Mouse (Mus musculus): ENCODE results near the gene Ttc16. TPM values are rescaled to one million over a fixed set of nuclear protein-coding genes. Genes with fewer than 3 reads are reported as not detected.
A peak's percentile ranks its signal among the peaks of the same experiment; 100 is the strongest.

Gene Ttc16
- 1.4 and 1.6 TPM in 2 replicates for polyA plus RNA-seq (2012; rRNA removed)

- DNase-seq (ENCODE audit: low read depth) = peak; percentile 98
- no peak for TF ChIP-seq POLR2A (IDR thresholded peaks at IDR 0.05; ENCODE audit: borderline replicate concordance, extremely low read depth, insufficient read depth, insufficient read length, poor library complexity, severe bottlenecking)
- no peak for TF ChIP-seq CTCF (IDR thresholded peaks at IDR 0.05; ENCODE audit: borderline replicate concordance, extremely low read depth, insufficient read depth, insufficient read length)
Measured at GRCm38 (mm10) chr2:32775359-32776074, at the start of gene Ttc16, which contains the start of gene Ptrh1. Ttc16 (minus strand) TSS chr2:32775633. Ptrh1 (plus strand) TSS chr2:32775786.

DNA sequence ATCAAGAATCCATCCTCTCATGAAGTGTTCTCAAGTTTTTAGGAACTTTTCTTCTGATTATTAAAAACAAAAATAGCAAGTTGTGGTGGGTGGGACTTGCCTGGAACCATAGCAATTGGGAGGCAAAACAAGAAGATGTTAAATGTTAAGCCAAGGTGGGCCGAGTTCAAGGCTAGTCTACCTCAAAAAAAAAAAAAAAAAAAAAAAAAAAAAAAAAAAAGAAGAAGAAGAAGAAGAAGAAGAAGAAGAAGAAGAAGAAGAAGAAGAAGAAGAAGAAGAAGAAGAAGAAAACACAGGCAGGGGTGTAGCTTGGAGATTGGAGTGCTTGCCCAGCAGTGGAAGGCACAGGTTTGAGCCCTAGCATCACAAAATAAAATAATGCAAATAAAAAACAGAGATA lies 49.3 kb upstream of the Ttc16 start:
- TF ChIP-seq POLR2A (IDR thresholded peaks at IDR 0.05; ENCODE audit: borderline replicate concordance, extremely low read depth, insufficient read depth, insufficient read length, poor library complexity, severe bottlenecking) (no peak), CTCF (IDR thresholded peaks at IDR 0.05; ENCODE audit: borderline replicate concordance, extremely low read depth, insufficient read depth, insufficient read length) (no peak)
- DNase-seq (ENCODE audit: low read depth) = no peak

- no peak for TF ChIP-seq CTCF (IDR thresholded peaks at IDR 0.05; ENCODE audit: borderline replicate concordance, extremely low read depth, insufficient read depth, insufficient read length)
- no peak for TF ChIP-seq POLR2A (IDR thresholded peaks at IDR 0.05; ENCODE audit: borderline replicate concordance, extremely low read depth, insufficient read depth, insufficient read length, poor library complexity, severe bottlenecking)
- peak; percentile 44 for DNase-seq (ENCODE audit: low read depth)
Measured at GRCm38 (mm10) chr2:32824181-32824580, 48.7 kb upstream of the Ttc16 start.

DNA sequence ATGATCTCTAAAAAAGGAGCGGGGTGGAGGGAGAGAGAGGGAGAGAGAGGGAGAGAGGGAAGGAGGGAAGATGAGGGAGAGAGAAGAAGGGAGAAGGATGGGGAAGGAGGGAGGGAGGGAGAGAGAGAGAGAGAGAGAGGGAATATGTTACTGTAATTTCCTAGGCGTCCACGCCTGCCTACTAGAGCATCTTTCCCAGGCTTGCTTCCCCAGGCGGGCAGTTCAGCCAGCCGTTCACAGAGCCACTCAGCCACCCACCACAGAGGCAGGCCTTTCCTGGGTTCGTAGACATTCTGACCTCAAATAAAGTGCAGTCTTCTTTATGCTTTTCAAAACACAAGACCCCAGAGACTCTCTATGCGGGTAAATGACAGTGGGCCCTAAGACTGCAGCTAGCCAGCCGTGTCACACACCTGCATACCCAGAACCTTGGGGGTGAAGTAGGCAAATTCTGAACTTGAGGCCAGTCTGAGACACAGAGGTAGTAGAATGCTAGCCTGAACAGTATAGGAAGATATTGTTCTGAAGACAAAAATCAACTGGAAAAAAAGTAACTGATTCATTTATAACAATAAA lies 48.2 kb upstream of the Ttc16 start:
- TF ChIP-seq POLR2A (IDR thresholded peaks at IDR 0.05; ENCODE audit: borderline replicate concordance, extremely low read depth, insufficient read depth, insufficient read length, poor library complexity, severe bottlenecking) = no peak
- no peak for TF ChIP-seq CTCF (IDR thresholded peaks at IDR 0.05; ENCODE audit: borderline replicate concordance, extremely low read depth, insufficient read depth, insufficient read length)
- no peak for DNase-seq (ENCODE audit: low read depth)

GRCm38 (mm10) chr2:32823153-32823552 lies 47.7 kb upstream of the Ttc16 start:
- TF ChIP-seq POLR2A (IDR thresholded peaks at IDR 0.05; ENCODE audit: borderline replicate concordance, extremely low read depth, insufficient read depth, insufficient read length, poor library complexity, severe bottlenecking) = no peak
- TF ChIP-seq CTCF (IDR thresholded peaks at IDR 0.05; ENCODE audit: borderline replicate concordance, extremely low read depth, insufficient read depth, insufficient read length) = no peak
- DNase-seq (ENCODE audit: low read depth) = no peak

- no peak for DNase-seq (ENCODE audit: low read depth)
- TF ChIP-seq POLR2A (IDR thresholded peaks at IDR 0.05; ENCODE audit: borderline replicate concordance, extremely low read depth, insufficient read depth, insufficient read length, poor library complexity, severe bottlenecking) = no peak
- no peak for TF ChIP-seq CTCF (IDR thresholded peaks at IDR 0.05; ENCODE audit: borderline replicate concordance, extremely low read depth, insufficient read depth, insufficient read length)
Measured at GRCm38 (mm10) chr2:32822643-32823042, 47.2 kb upstream of the Ttc16 start.

GRCm38 (mm10) chr2:32821041-32821802 lies 45.8 kb upstream of the Ttc16 start:
- TF ChIP-seq POLR2A (IDR thresholded peaks at IDR 0.05; ENCODE audit: borderline replicate concordance, extremely low read depth, insufficient read depth, insufficient read length, poor library complexity, severe bottlenecking) (no peak), CTCF (IDR thresholded peaks at IDR 0.05; ENCODE audit: borderline replicate concordance, extremely low read depth, insufficient read depth, insufficient read length) (peak; percentile 58; the same call in 1 of the 2 replicates)
- peak; percentile 42 for DNase-seq (ENCODE audit: low read depth)

- no peak for DNase-seq (ENCODE audit: low read depth)
- TF ChIP-seq CTCF (IDR thresholded peaks at IDR 0.05; ENCODE audit: borderline replicate concordance, extremely low read depth, insufficient read depth, insufficient read length) = no peak
- no peak for TF ChIP-seq POLR2A (IDR thresholded peaks at IDR 0.05; ENCODE audit: borderline replicate concordance, extremely low read depth, insufficient read depth, insufficient read length, poor library complexity, severe bottlenecking)
Measured at GRCm38 (mm10) chr2:32818208-32818607, 42.8 kb upstream of the Ttc16 start.

GRCm38 (mm10) chr2:32817589-32817988 lies 42.2 kb upstream of the Ttc16 start:
- DNase-seq (ENCODE audit: low read depth) = peak; percentile 36
- no peak for TF ChIP-seq CTCF (IDR thresholded peaks at IDR 0.05; ENCODE audit: borderline replicate concordance, extremely low read depth, insufficient read depth, insufficient read length)
- TF ChIP-seq POLR2A (IDR thresholded peaks at IDR 0.05; ENCODE audit: borderline replicate concordance, extremely low read depth, insufficient read depth, insufficient read length, poor library complexity, severe bottlenecking) = no peak

- peak; percentile 90 for DNase-seq (ENCODE audit: low read depth)
- TF ChIP-seq CTCF (IDR thresholded peaks at IDR 0.05; ENCODE audit: borderline replicate concordance, extremely low read depth, insufficient read depth, insufficient read length) = no peak
Measured at GRCm38 (mm10) chr2:32816946-32817581, 41.6 kb upstream of the Ttc16 start.

DNA sequence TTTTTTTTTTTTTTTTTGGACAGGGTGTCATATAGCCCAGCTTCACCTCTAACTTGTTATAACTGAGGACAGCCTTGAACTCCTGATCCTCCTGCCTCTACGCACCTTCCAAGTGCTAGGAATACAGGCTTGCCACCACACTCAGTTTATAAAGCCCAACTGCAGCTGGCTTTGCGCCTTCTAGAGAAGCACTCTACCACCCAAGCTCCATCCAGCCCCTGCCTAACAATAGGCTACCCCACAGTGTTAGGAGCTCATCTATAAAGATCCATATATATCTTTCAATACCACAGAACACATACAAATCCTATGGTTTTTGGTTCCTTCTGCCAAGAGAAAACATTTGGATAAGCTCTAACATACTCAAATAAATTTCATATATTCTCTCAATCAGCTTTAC lies 41.1 kb upstream of the Ttc16 start:
- TF ChIP-seq CTCF (IDR thresholded peaks at IDR 0.05; ENCODE audit: borderline replicate concordance, extremely low read depth, insufficient read depth, insufficient read length) (no peak), POLR2A (IDR thresholded peaks at IDR 0.05; ENCODE audit: borderline replicate concordance, extremely low read depth, insufficient read depth, insufficient read length, poor library complexity, severe bottlenecking) (no peak)
- peak; percentile 49 for DNase-seq (ENCODE audit: low read depth)

Measured in brain, embryonic 14.5 days (tissue).